Mouse (Mus musculus) hindbrain, embryonic 15.5 days (tissue): Measurements from ENCODE around the gene Mgat1. TPM values are rescaled to one million over a fixed set of nuclear protein-coding genes. Genes with fewer than 3 reads are reported as not detected.

Experiments used
- ATAC-seq: fragments of 200-750 bp; cut with Nextera tagmentation; 2 replicates; pipeline ENCODE4 v1.8.0; 2017; ENCODE audit warnings: low read depth, moderate number of reproducible peaks, moderate TSS enrichment; ENCODE audit not compliant: low FRiP score
- H3K27ac ChIP-seq: fragments of 300-500 bp; sonication (generic); replicated peaks from 2 replicates; pipeline ENCODE4 v1.5.1; 2015; ENCODE audit warnings: mild to moderate bottlenecking, inconsistent platforms
- H3K27me3 ChIP-seq: fragments of 300-500 bp; sonication (generic); 2 replicates; pipeline ENCODE4 v1.6.1; 2015; ENCODE audit warnings: control low read depth, inconsistent platforms
- H3K36me3 ChIP-seq: fragments of 300-500 bp; sonication (generic); 2 replicates; pipeline ENCODE4 v1.6.1; 2015; ENCODE audit warnings: control low read depth, inconsistent platforms
- H3K4me1 ChIP-seq: fragments of 300-500 bp; sonication (generic); replicated peaks from 2 replicates; pipeline ENCODE4 v1.6.1; 2015; ENCODE audit warnings: control low read depth, inconsistent platforms
- H3K4me2 ChIP-seq: fragments of 300-500 bp; sonication (generic); 2 replicates; pipeline ENCODE4 v1.6.1; 2015; ENCODE audit warnings: moderate library complexity, mild to moderate bottlenecking, inconsistent platforms
- H3K4me3 ChIP-seq: fragments of 300-500 bp; sonication (generic); 2 replicates; pipeline ENCODE4 v1.5.1; 2015; ENCODE audit warnings: mild to moderate bottlenecking, inconsistent platforms
- H3K9ac ChIP-seq: fragments of 300-500 bp; sonication (generic); 2 replicates; pipeline ENCODE4 v1.6.1; 2015; ENCODE audit warnings: inconsistent platforms
- H3K9me3 ChIP-seq: fragments of 300-500 bp; sonication (generic); 2 replicates; pipeline ENCODE4 v1.6.1; 2016; ENCODE audit warnings: control low read depth, inconsistent platforms
- WGBS: fragments of 180-500 bp; shearing (Covaris S2); methylation state at CpG from one replicate; pipeline ENCODE4 v1.1.7; 2015; 5-methylcytosine and 5-hydroxymethylcytosine counted together
- polyA plus RNA-seq: library from polyadenylated mRNA; unstranded; fragments of >200 nt; fragmentation: Nextera tagmentation; extraction: Ambion mirVana; gene quantifications from 2 replicates; pipeline ENCODE4 v1.2.1, GENCODE M21; 2015

Mgat1 gene
- polyA plus RNA-seq, 1 experiment from 2014 or later, result 36.2 TPM

- no peak overlapping the region for H3K4me3 ChIP-seq
- H3K4me2 ChIP-seq, result no peak overlapping the region
- ATAC-seq, result no peak
- peaks cover 39% of the 10 kb centered on the region for H3K36me3 ChIP-seq
- H3K9ac ChIP-seq, result no peak overlapping the region
- H3K27me3 ChIP-seq, result no peaks in the 10 kb centered on the region
- H3K9me3 ChIP-seq, result no peaks in the 10 kb centered on the region
- no peak overlapping the region for H3K27ac ChIP-seq
- no peaks in the 10 kb centered on the region for H3K4me1 ChIP-seq
Observed at GRCm38 (mm10) chr11:49212577-49212976, 31.4 kb upstream of the Mgat1 start.

- ATAC-seq, result no peak
- Histone ChIP-seq H3K9ac (no peak overlapping the region), H3K27me3 (no peaks in the 10 kb centered on the region), H3K9me3 (no peaks in the 10 kb centered on the region), H3K4me2 (no peak overlapping the region), H3K27ac (no peak overlapping the region), H3K36me3 (peaks cover 39% of the 10 kb centered on the region), H3K4me3 (no peak overlapping the region), H3K4me1 (no peaks in the 10 kb centered on the region)
- WGBS, result 98% methylated on average over 1 of the region's 1 CpGs
Observed at GRCm38 (mm10) chr11:49213505-49213904, 30.5 kb upstream of the Mgat1 start.

- Histone ChIP-seq H3K27me3 (no peaks in the 10 kb centered on the region), H3K9ac (no peak overlapping the region), H3K36me3 (peaks cover 37% of the 10 kb centered on the region), H3K4me3 (no peak overlapping the region), H3K4me2 (no peak overlapping the region), H3K9me3 (no peaks in the 10 kb centered on the region), H3K4me1 (no peaks in the 10 kb centered on the region), H3K27ac (no peak overlapping the region)
- ATAC-seq, result no peak
- 94% methylated on average over 2 of the region's 2 CpGs for WGBS
Observed at GRCm38 (mm10) chr11:49219271-49219670, 24.7 kb upstream of the Mgat1 start.

GRCm38 (mm10) chr11:49224455-49224854 lies 19.5 kb upstream of the Mgat1 start:
- Histone ChIP-seq H3K4me1 (no peaks in the 10 kb centered on the region), H3K4me2 (no peak overlapping the region), H3K36me3 (no peaks in the 10 kb centered on the region), H3K27ac (no peak overlapping the region), H3K9ac (no peak overlapping the region), H3K27me3 (no peaks in the 10 kb centered on the region), H3K4me3 (no peak overlapping the region), H3K9me3 (no peaks in the 10 kb centered on the region)
- 83% methylated on average over 1 of the region's 1 CpGs for WGBS
- ATAC-seq, result no peak

- Histone ChIP-seq H3K27me3 (no peaks in the 10 kb centered on the region), H3K27ac (no peak overlapping the region), H3K9ac (no peak overlapping the region), H3K4me2 (no peak overlapping the region), H3K36me3 (no peaks in the 10 kb centered on the region), H3K9me3 (no peaks in the 10 kb centered on the region), H3K4me3 (no peak overlapping the region), H3K4me1 (no peaks in the 10 kb centered on the region)
- no peak for ATAC-seq
- WGBS, result 77% methylated on average over 3 of the region's 3 CpGs
Observed at GRCm38 (mm10) chr11:49232781-49233180, 11.2 kb upstream of the Mgat1 start.

GRCm38 (mm10) chr11:49235459-49236207 lies 8.4 kb upstream of the Mgat1 start:
- Histone ChIP-seq H3K9me3 (no peaks in the 10 kb centered on the region), H3K27ac (no peak overlapping the region), H3K9ac (no peak overlapping the region), H3K4me1 (no peaks in the 10 kb centered on the region), H3K27me3 (no peaks in the 10 kb centered on the region), H3K4me2 (no peak overlapping the region), H3K4me3 (no peak overlapping the region), H3K36me3 (no peaks in the 10 kb centered on the region)
- 73% methylated on average over 3 of the region's 3 CpGs for WGBS
- ATAC-seq, result no peak

- H3K36me3 ChIP-seq, result no peaks in the 10 kb centered on the region
- H3K27me3 ChIP-seq, result no peaks in the 10 kb centered on the region
- ATAC-seq, result no peak
- H3K4me3 ChIP-seq, result no peak overlapping the region
- no peaks in the 10 kb centered on the region for H3K4me1 ChIP-seq
- 60% methylated on average over 1 of the region's 1 CpGs for WGBS
- no peak overlapping the region for H3K9ac ChIP-seq
- H3K27ac ChIP-seq, result no peak overlapping the region
- no peak overlapping the region for H3K4me2 ChIP-seq
- no peaks in the 10 kb centered on the region for H3K9me3 ChIP-seq
Observed at GRCm38 (mm10) chr11:49236891-49237290, 7.1 kb upstream of the Mgat1 start.

GRCm38 (mm10) chr11:49237532-49237931 lies 6.5 kb upstream of the Mgat1 start:
- WGBS, result 86% methylated on average over 2 of the region's 2 CpGs
- Histone ChIP-seq H3K9ac (no peak overlapping the region), H3K9me3 (no peaks in the 10 kb centered on the region), H3K4me1 (no peaks in the 10 kb centered on the region), H3K4me2 (no peak overlapping the region), H3K27ac (no peak overlapping the region), H3K27me3 (no peaks in the 10 kb centered on the region), H3K36me3 (no peaks in the 10 kb centered on the region), H3K4me3 (no peak overlapping the region)
- ATAC-seq, result no peak

GRCm38 (mm10) chr11:49240310-49240709 lies 3.7 kb upstream of the Mgat1 start:
- Histone ChIP-seq H3K27ac (no peak overlapping the region), H3K36me3 (no peaks in the 10 kb centered on the region), H3K4me2 (no peak overlapping the region), H3K9ac (no peak overlapping the region), H3K27me3 (no peaks in the 10 kb centered on the region), H3K4me3 (no peak overlapping the region), H3K4me1 (peaks cover 16% of the 10 kb centered on the region), H3K9me3 (no peaks in the 10 kb centered on the region)
- 94% methylated on average over 1 of the region's 1 CpGs for WGBS
- ATAC-seq, result no peak

GRCm38 (mm10) chr11:49240874-49241273 lies 3.1 kb upstream of the Mgat1 start:
- H3K4me2 ChIP-seq, result no peak overlapping the region
- H3K27me3 ChIP-seq, result no peaks in the 10 kb centered on the region
- ATAC-seq, result no peak
- H3K36me3 ChIP-seq, result no peaks in the 10 kb centered on the region
- H3K9me3 ChIP-seq, result no peaks in the 10 kb centered on the region
- H3K9ac ChIP-seq, result no peak overlapping the region
- 83% methylated on average over 4 of the region's 4 CpGs for WGBS
- H3K27ac ChIP-seq, result no peak overlapping the region
- no peak overlapping the region for H3K4me3 ChIP-seq
- peaks cover 22% of the 10 kb centered on the region for H3K4me1 ChIP-seq

GRCm38 (mm10) chr11:49241471-49241870 lies 2.5 kb upstream of the Mgat1 start:
- Histone ChIP-seq H3K27ac (no peak overlapping the region), H3K9ac (no peak overlapping the region), H3K4me1 (peaks cover 28% of the 10 kb centered on the region), H3K9me3 (no peaks in the 10 kb centered on the region), H3K27me3 (no peaks in the 10 kb centered on the region), H3K36me3 (no peaks in the 10 kb centered on the region), H3K4me3 (no peak overlapping the region), H3K4me2 (no peak overlapping the region)
- no peak for ATAC-seq
- 67% methylated on average over 1 of the region's 1 CpGs for WGBS

GRCm38 (mm10) chr11:49242944-49243626 lies 906 bp upstream of the Mgat1 start:
- H3K4me2 ChIP-seq, result peak overlapping the region; percentile 58
- 22% methylated on average over 11 of the region's 11 CpGs for WGBS

More at GRCm38 (mm10) chr11:49242944-49243626, 906 bp upstream of the Mgat1 start:
- Histone ChIP-seq H3K9me3 (no peaks in the 10 kb centered on the region), H3K4me3 (peak overlapping the region; percentile 79), H3K4me1 (peaks cover 38% of the 10 kb centered on the region), H3K9ac (peak overlapping the region; percentile 75), H3K36me3 (no peaks in the 10 kb centered on the region), H3K27me3 (no peaks in the 10 kb centered on the region), H3K27ac (peak overlapping the region; percentile 94)
- peak; percentile 4; the same call in 1 of the 2 replicates for ATAC-seq
